In the genomic region with DNA sequence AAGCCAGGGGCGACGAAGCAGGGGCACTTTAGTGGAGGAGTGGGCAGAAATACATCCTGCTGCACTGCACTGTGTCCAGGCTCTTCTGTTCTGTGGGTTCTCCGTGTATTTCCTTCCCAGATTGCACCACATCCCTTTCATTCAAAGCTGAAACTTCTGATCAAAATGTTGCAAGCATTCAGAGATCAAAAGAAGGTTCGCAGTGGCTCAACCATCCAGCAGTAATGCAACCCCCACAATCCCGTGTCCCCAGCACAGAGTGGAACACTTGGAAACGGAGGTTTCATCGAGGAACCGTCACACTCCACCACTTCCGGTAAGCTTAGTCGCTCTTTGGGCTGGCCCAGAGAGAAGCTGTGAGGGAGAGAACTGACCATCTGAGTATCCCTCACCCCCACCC, we compare ENCODE assay signal across 34 mouse cellular contexts. TPM values are rescaled to one million over a fixed set of nuclear protein-coding genes. Genes with fewer than 3 reads are reported as not detected.
DNase-seq lines count a peak whose midpoint lies in the region; ATAC-seq and TF ChIP-seq lines count a peak whose summit lies in the region.
"Had no signal": no experiment of that assay in that cellular context is flagged by ENCODE, and none has a peak within 500 bp of the region (broad histone marks: within the 10 kb centered on the region; RNA-seq: fewer than 3 reads in every experiment).

No protein-coding gene starts in this region.

- H3K27ac ChIP-seq in kidney, embryonic 15.5 days = no peak overlapping the region
- H3K27ac ChIP-seq in midbrain, embryonic 11.5 days (ENCODE audit: low read depth, low read length) = no peak overlapping the region
- H3K27ac ChIP-seq in midbrain, embryonic 13.5 days = no peak overlapping the region
- no peak overlapping the region for H3K27ac ChIP-seq in lung, postnatal 0 days (ENCODE audit: low read length)
- H3K27ac ChIP-seq: embryonic facial prominence, embryonic 12.5 days; heart, embryonic 15.5 days; intestine, embryonic 15.5 days; neural tube, embryonic 15.5 days had no signal

- no peaks in the 10 kb centered on the region for H3K27me3 ChIP-seq in kidney, embryonic 15.5 days
- H3K27me3 ChIP-seq in midbrain, embryonic 11.5 days (ENCODE audit: control insufficient read depth, insufficient read depth, low read length) = no peaks in the 10 kb centered on the region
- no peaks in the 10 kb centered on the region for H3K27me3 ChIP-seq in midbrain, embryonic 13.5 days
- no peaks in the 10 kb centered on the region for H3K27me3 ChIP-seq in lung, postnatal 0 days (replicated peaks; ENCODE audit: insufficient read depth, low read length)
- H3K27me3 ChIP-seq: embryonic facial prominence, embryonic 12.5 days; heart, embryonic 15.5 days; intestine, embryonic 15.5 days; neural tube, embryonic 15.5 days; Patski had no signal

- TF ChIP-seq EP300 in lung, postnatal 0 days (IDR thresholded peaks at IDR 0.05) = no peak

- no peak for TF ChIP-seq CTCF in lung, postnatal 0 days (IDR thresholded peaks at IDR 0.05)

- WGBS in kidney, embryonic 15.5 days = 71% methylated on average over 10 of the region's 10 CpGs
- WGBS in midbrain, embryonic 11.5 days = 84% methylated on average over 10 of the region's 10 CpGs
- WGBS in midbrain, embryonic 13.5 days = 90% methylated on average over 10 of the region's 10 CpGs
- WGBS in lung, postnatal 0 days = 48% methylated on average over 10 of the region's 10 CpGs

- no peak overlapping the region for H3K9ac ChIP-seq in kidney, embryonic 15.5 days
- H3K9ac ChIP-seq in midbrain, embryonic 11.5 days (ENCODE audit: low read length) = no peak overlapping the region
- H3K9ac ChIP-seq in midbrain, embryonic 13.5 days (replicated peaks) = no peak overlapping the region
- no peak overlapping the region for H3K9ac ChIP-seq in lung, postnatal 0 days (replicated peaks; ENCODE audit: low read depth)
- H3K9ac ChIP-seq: embryonic facial prominence, embryonic 12.5 days; forebrain, postnatal 0 days; heart, embryonic 15.5 days; intestine, embryonic 15.5 days; neural tube, embryonic 15.5 days had no signal

- intact Hi-C loops in gastrocnemius, postnatal 36 days (cut with DNase I) = no loop called here
- intact Hi-C loops in left cerebral cortex, postnatal 25 days (cut with DNase I) = no loop called here

- no peak for DNase-seq in kidney, postnatal 10 days
- peak; percentile 47 for DNase-seq in midbrain, embryonic 11.5 days (ENCODE audit: low spot score, missing footprints)
- peak; percentile 14 for DNase-seq in lung, postnatal 0 days (ENCODE audit: low spot score)
- no peak for DNase-seq in natural killer cell, adult 2 months (ENCODE audit: low spot score in 2 of 2)
- DNase-seq in gastrocnemius, postnatal 36 days = no peak
- DNase-seq in left cerebral cortex, postnatal 25 days (ENCODE audit: low spot score in 2 of 2) = no peak
- DNase-seq: adrenal gland, adult 2 months; cerebellum, adult 11-12 months; cerebellum, postnatal 10 days; forebrain, postnatal 0 days; gastrocnemius, postnatal 14 days; heart, postnatal 36 days; kidney, adult 9 months had no signal

- H3K4me1 ChIP-seq in kidney, embryonic 15.5 days = 0 out of 2 replicates have a peak, but pooled peaks cover under 1% of the 10 kb centered on the region
- no peaks in the 10 kb centered on the region for H3K4me1 ChIP-seq in midbrain, embryonic 11.5 days (ENCODE audit: control insufficient read depth, insufficient read depth, low read length)
- H3K4me1 ChIP-seq in midbrain, embryonic 13.5 days (replicated peaks) = no peaks in the 10 kb centered on the region
- no peaks in the 10 kb centered on the region for H3K4me1 ChIP-seq in lung, postnatal 0 days (ENCODE audit: insufficient read depth, low read depth, low read length)
- H3K4me1 ChIP-seq: embryonic facial prominence, embryonic 12.5 days; heart, embryonic 15.5 days; intestine, embryonic 15.5 days; neural tube, embryonic 15.5 days had no signal

- ATAC-seq in kidney, embryonic 15.5 days (replicated peaks; ENCODE audit: low FRiP score) = 0 out of 2 replicates have a peak, but pooled peaks have one; percentile 12
- no peak for ATAC-seq in midbrain, embryonic 11.5 days (ENCODE audit: low FRiP score)
- no peak for ATAC-seq in midbrain, embryonic 13.5 days
- peak; percentile 50 for ATAC-seq in lung, postnatal 0 days
- ATAC-seq: forebrain, postnatal 0 days; hindbrain, embryonic 16.5 days; intestine, embryonic 15.5 days; Patski had no signal

- no peaks in the 10 kb centered on the region for H3K36me3 ChIP-seq in kidney, embryonic 15.5 days
- no peaks in the 10 kb centered on the region for H3K36me3 ChIP-seq in midbrain, embryonic 11.5 days (ENCODE audit: control insufficient read depth, insufficient read depth, low read length)
- H3K36me3 ChIP-seq in midbrain, embryonic 13.5 days = no peaks in the 10 kb centered on the region
- no peaks in the 10 kb centered on the region for H3K36me3 ChIP-seq in lung, postnatal 0 days (ENCODE audit: insufficient read depth, low read length)
- H3K36me3 ChIP-seq: embryonic facial prominence, embryonic 12.5 days; G1E; heart, embryonic 15.5 days; intestine, embryonic 15.5 days; neural tube, embryonic 15.5 days had no signal

- no peak overlapping the region for H3K4me2 ChIP-seq in kidney, embryonic 15.5 days
- H3K4me2 ChIP-seq in midbrain, embryonic 11.5 days = no peak overlapping the region
- no peak overlapping the region for H3K4me2 ChIP-seq in midbrain, embryonic 13.5 days (replicated peaks)
- peak overlapping the region; percentile 38; the same call in 1 of the 2 replicates for H3K4me2 ChIP-seq in lung, postnatal 0 days (replicated peaks; ENCODE audit: low read depth, low read length)
- H3K4me2 ChIP-seq: embryonic facial prominence, embryonic 12.5 days; heart, embryonic 15.5 days; intestine, embryonic 15.5 days; neural tube, embryonic 15.5 days had no signal

- H3K9me3 ChIP-seq in kidney, embryonic 15.5 days (replicated peaks) = no peaks in the 10 kb centered on the region; the same call in 1 of the 2 replicates
- H3K9me3 ChIP-seq in midbrain, embryonic 11.5 days (ENCODE audit: control insufficient read depth, low read length) = no peaks in the 10 kb centered on the region
- peaks cover 3% of the 10 kb centered on the region for H3K9me3 ChIP-seq in midbrain, embryonic 13.5 days
- H3K9me3 ChIP-seq in lung, postnatal 0 days (ENCODE audit: low read length) = no peaks in the 10 kb centered on the region
- H3K9me3 ChIP-seq: embryonic facial prominence, embryonic 12.5 days; G1E; heart, embryonic 15.5 days; intestine, embryonic 15.5 days; neural tube, embryonic 15.5 days had no signal

- no peak overlapping the region for H3K4me3 ChIP-seq in kidney, embryonic 15.5 days (replicated peaks)
- no peak overlapping the region for H3K4me3 ChIP-seq in midbrain, embryonic 11.5 days (ENCODE audit: low read depth, low read length)
- no peak overlapping the region for H3K4me3 ChIP-seq in midbrain, embryonic 13.5 days (replicated peaks)
- H3K4me3 ChIP-seq in lung, postnatal 0 days (ENCODE audit: low read depth, low read length) = no peak overlapping the region
- H3K4me3 ChIP-seq: embryonic facial prominence, embryonic 12.5 days; heart, embryonic 15.5 days; intestine, embryonic 15.5 days; neural tube, embryonic 15.5 days had no signal

RNA-seq across cellular contexts. Expression of a gene that starts 35.2 kb away (rescaled TPM):
- polyA plus RNA-seq in kidney, embryonic 15.5 days (2015; fragmentation: Nextera tagmentation; extraction: Ambion mirVana) = 0.19 and 0.71 TPM in 2 replicates
- not detected in 2 replicates for polyA plus RNA-seq in midbrain, embryonic 11.5 days (2014; fragmentation: Nextera tagmentation; extraction: Ambion mirVana)
- polyA plus RNA-seq in midbrain, embryonic 13.5 days (2015; fragmentation: Nextera tagmentation; extraction: Ambion mirVana) = not detected in 2 replicates
- not detected in 2 replicates for polyA plus RNA-seq in lung, postnatal 0 days (2015; fragmentation: Nextera tagmentation; extraction: Ambion mirVana)
- under 1 TPM in 1 of 2 experiments, not detected in 1; 0.31 TPM for total RNA-seq in gastrocnemius, postnatal 36 days (2021)
- not detected for total RNA-seq in left cerebral cortex, postnatal 25 days (2021)
- total RNA-seq: adrenal gland, adult 2 months; adrenal gland, postnatal 4 days; forebrain, postnatal 0 days; gastrocnemius, postnatal 14 days; heart, adult 8-10 months; heart, postnatal 36 days; layer of hippocampus, adult 8-10 months; left cerebral cortex, adult 18-20 months; left cerebral cortex, postnatal 36 days; midbrain, postnatal 0 days had no signal
- polyA plus RNA-seq: adrenal gland, adult 2 months; embryonic facial prominence, embryonic 12.5 days; forebrain, embryonic 11.5 days; forebrain, postnatal 0 days; heart, embryonic 15.5 days; hindbrain, embryonic 16.5 days; intestine, embryonic 15.5 days; lung, embryonic 16.5 days; midbrain, postnatal 0 days; neural tube, embryonic 15.5 days; Patski; small intestine, adult 2 months; stomach, embryonic 16.5 days; thymus, postnatal 0 days had no signal

RNA-seq across cellular contexts. Expression of a gene that starts 41.2 kb away (rescaled TPM):
- polyA plus RNA-seq in kidney, embryonic 15.5 days (2015; fragmentation: Nextera tagmentation; extraction: Ambion mirVana) = 0.42 and 0.55 TPM in 2 replicates
- polyA plus RNA-seq in midbrain, embryonic 11.5 days (2014; fragmentation: Nextera tagmentation; extraction: Ambion mirVana) = 0.38 TPM in 1 of 2 replicates, not detected in the other
- not detected in 2 replicates for polyA plus RNA-seq in midbrain, embryonic 13.5 days (2015; fragmentation: Nextera tagmentation; extraction: Ambion mirVana)
- 0.15 TPM in 1 of 2 replicates, not detected in the other for polyA plus RNA-seq in lung, postnatal 0 days (2015; fragmentation: Nextera tagmentation; extraction: Ambion mirVana)
- total RNA-seq in gastrocnemius, postnatal 36 days (2021) = not detected
- total RNA-seq in left cerebral cortex, postnatal 25 days (2021) = not detected
- total RNA-seq: adrenal gland, adult 2 months; adrenal gland, postnatal 4 days; forebrain, postnatal 0 days; gastrocnemius, postnatal 14 days; heart, adult 8-10 months; heart, postnatal 36 days; layer of hippocampus, adult 8-10 months; left cerebral cortex, adult 18-20 months; left cerebral cortex, postnatal 36 days; midbrain, postnatal 0 days had no signal
- polyA plus RNA-seq: adrenal gland, adult 2 months; embryonic facial prominence, embryonic 12.5 days; forebrain, embryonic 11.5 days; forebrain, postnatal 0 days; heart, embryonic 15.5 days; hindbrain, embryonic 16.5 days; limb, embryonic 14.5 days; lung, embryonic 16.5 days; midbrain, postnatal 0 days; neural tube, embryonic 15.5 days; Patski; thymus, postnatal 0 days had no signal

RNA-seq across cellular contexts. Expression of a gene that starts 46.9 kb away (rescaled TPM):
- 0.25 and 0.51 TPM in 2 replicates for polyA plus RNA-seq in kidney, embryonic 15.5 days (2015; fragmentation: Nextera tagmentation; extraction: Ambion mirVana)
- 0.36 TPM in 1 of 2 replicates, not detected in the other for polyA plus RNA-seq in midbrain, embryonic 11.5 days (2014; fragmentation: Nextera tagmentation; extraction: Ambion mirVana)
- not detected in 2 replicates for polyA plus RNA-seq in midbrain, embryonic 13.5 days (2015; fragmentation: Nextera tagmentation; extraction: Ambion mirVana)
- polyA plus RNA-seq in lung, postnatal 0 days (2015; fragmentation: Nextera tagmentation; extraction: Ambion mirVana) = 0.13 TPM in 1 of 2 replicates, not detected in the other
- total RNA-seq in gastrocnemius, postnatal 36 days (2021) = under 1 TPM in 1 of 2 experiments, not detected in 1; 0.69 TPM
- total RNA-seq in left cerebral cortex, postnatal 25 days (2021) = not detected
- total RNA-seq: adrenal gland, adult 2 months; adrenal gland, postnatal 4 days; forebrain, postnatal 0 days; heart, adult 8-10 months; heart, postnatal 36 days; layer of hippocampus, adult 8-10 months; left cerebral cortex, adult 18-20 months; left cerebral cortex, postnatal 36 days; midbrain, postnatal 0 days had no signal
- polyA plus RNA-seq: adrenal gland, adult 2 months; embryonic facial prominence, embryonic 12.5 days; forebrain, embryonic 11.5 days; forebrain, postnatal 0 days; heart, embryonic 15.5 days; hindbrain, embryonic 16.5 days; intestine, embryonic 15.5 days; lung, embryonic 16.5 days; midbrain, postnatal 0 days; neural tube, embryonic 15.5 days; Patski; stomach, embryonic 16.5 days; thymus, postnatal 0 days had no signal

RNA-seq across cellular contexts. Expression of a gene that starts 53.0 kb away (rescaled TPM):
- polyA plus RNA-seq in kidney, embryonic 15.5 days (2015; fragmentation: Nextera tagmentation; extraction: Ambion mirVana) = 0.26 and 0.46 TPM in 2 replicates
- polyA plus RNA-seq in midbrain, embryonic 11.5 days (2014; fragmentation: Nextera tagmentation; extraction: Ambion mirVana) = 0.18 and 0.42 TPM in 2 replicates
- polyA plus RNA-seq in midbrain, embryonic 13.5 days (2015; fragmentation: Nextera tagmentation; extraction: Ambion mirVana) = not detected in 2 replicates
- polyA plus RNA-seq in lung, postnatal 0 days (2015; fragmentation: Nextera tagmentation; extraction: Ambion mirVana) = not detected in 2 replicates
- total RNA-seq in gastrocnemius, postnatal 36 days (2021) = under 1 TPM in 1 of 2 experiments, not detected in 1; 0.15 TPM
- total RNA-seq in left cerebral cortex, postnatal 25 days (2021) = not detected
- total RNA-seq: adrenal gland, adult 2 months; forebrain, postnatal 0 days; heart, adult 8-10 months; heart, postnatal 36 days; layer of hippocampus, adult 8-10 months; left cerebral cortex, adult 18-20 months; left cerebral cortex, postnatal 36 days; midbrain, postnatal 0 days had no signal
- polyA plus RNA-seq: adrenal gland, adult 2 months; forebrain, postnatal 0 days; heart, embryonic 15.5 days; hindbrain, embryonic 16.5 days; lung, embryonic 16.5 days; midbrain, postnatal 0 days; neural tube, embryonic 15.5 days; Patski; thymus, postnatal 0 days had no signal

Comparison
In these comparisons a context has a peak if more than half of its experiments do, and no peak if none do; other contexts are left out.
1. ATAC-seq: peak in kidney, embryonic 15.5 days (single experiment) and lung, postnatal 0 days (single experiment); none in midbrain, embryonic 11.5 days (single experiment) and midbrain, embryonic 13.5 days (single experiment).
2. DNase-seq: peak in midbrain, embryonic 11.5 days (single experiment) and lung, postnatal 0 days (single experiment); none in kidney, postnatal 10 days (single experiment), natural killer cell, adult 2 months (0 of 2), gastrocnemius, postnatal 36 days (0 of 2) and left cerebral cortex, postnatal 25 days (0 of 2).